Mouse (Mus musculus) central nervous system, embryonic 11.5 days (tissue): ENCODE results near the gene Gm8232. TPM values are rescaled to one million over a fixed set of nuclear protein-coding genes. Genes with fewer than 3 reads are reported as not detected.

Experiments used
- polyA plus RNA-seq: library from polyadenylated mRNA; depleted of rRNA; stranded (reverse); fragments of >200 nt; gene quantifications from 2 replicates; pipeline ENCODE4 v1.2.3, GENCODE M21; 2012; rRNA removed

Gm8232 gene
- polyA plus RNA-seq = not detected in 2 replicates

GRCm38 (mm10) chr14:44433335-44433734, at the start of gene Gm8232:
Gene Gm8232 (plus strand): TSS chr14:44433635.

GRCm38 (mm10) chr14:44410588-44410987, 22.8 kb upstream of the Gm8232 start, which contains the start of gene Gm3371:
Gene Gm3371 (minus strand): TSS chr14:44410688.

Other genes starting within 250 kb of the Gm8232 start
- not detected in 2 replicates for gene Gm8212, start 236.0 kb upstream of the Gm8232 start, polyA plus RNA-seq
- gene 4930503E14Rik, start 220.4 kb upstream of the Gm8232 start, polyA plus RNA-seq = not detected in 2 replicates
- gene Gm8220, start 148.1 kb upstream of the Gm8232 start, polyA plus RNA-seq = not detected in 2 replicates
- 0.06 TPM in 1 of 2 replicates, not detected in the other for gene Gm5930, start 95.1 kb upstream of the Gm8232 start, polyA plus RNA-seq
- not detected in 2 replicates for gene Gm8229, start 68.3 kb upstream of the Gm8232 start, polyA plus RNA-seq
- not detected in 2 replicates for gene Gm3371, start 22.9 kb upstream of the Gm8232 start, polyA plus RNA-seq
- gene BC061237, start 58.8 kb downstream of the Gm8232 start, polyA plus RNA-seq = not detected in 2 replicates
- not detected in 2 replicates for gene Gm17093, start 84.6 kb downstream of the Gm8232 start, polyA plus RNA-seq
- gene Gm8247, start 149.5 kb downstream of the Gm8232 start, polyA plus RNA-seq = 0.16 TPM in 1 of 2 replicates, not detected in the other
- not detected in 2 replicates for gene Gm5624, start 194.3 kb downstream of the Gm8232 start, polyA plus RNA-seq